Mouse (Mus musculus) forebrain, embryonic 13.5 days (tissue): Measurements from ENCODE around the gene Cldn34b4. TPM values are rescaled to one million over a fixed set of nuclear protein-coding genes. Genes with fewer than 3 reads are reported as not detected.

Experiments
- ATAC-seq: fragments of 200-750 bp; cut with Nextera tagmentation; 2 replicates; pipeline ENCODE4 v1.8.0; 2017
- H3K27ac ChIP-seq: fragments of 300-500 bp; sonication (generic); 2 replicates; pipeline ENCODE4 v1.5.1; 2015; ENCODE audit warnings: inconsistent platforms, mild to moderate bottlenecking, moderate library complexity
- H3K27me3 ChIP-seq: fragments of 300-500 bp; sonication (generic); 2 replicates; pipeline ENCODE4 v1.6.1; 2015; ENCODE audit warnings: mild to moderate bottlenecking, inconsistent platforms
- H3K36me3 ChIP-seq: fragments of 300-500 bp; sonication (generic); 2 replicates; pipeline ENCODE4 v1.6.1; 2015; ENCODE audit warnings: mild to moderate bottlenecking, inconsistent platforms; ENCODE audit not compliant: poor library complexity, severe bottlenecking
- H3K4me1 ChIP-seq: fragments of 300-500 bp; sonication (generic); 2 replicates; pipeline ENCODE4 v1.6.1; 2015; ENCODE audit warnings: inconsistent platforms
- H3K4me2 ChIP-seq: fragments of 300-500 bp; sonication (generic); 2 replicates; pipeline ENCODE4 v1.6.1; 2015; ENCODE audit warnings: inconsistent platforms, mild to moderate bottlenecking, moderate library complexity
- H3K4me3 ChIP-seq: fragments of 300-500 bp; sonication (generic); 2 replicates; pipeline ENCODE4 v1.5.1; 2015; ENCODE audit warnings: mild to moderate bottlenecking, inconsistent platforms
- H3K9ac ChIP-seq: fragments of 300-500 bp; sonication (generic); 2 replicates; pipeline ENCODE4 v1.6.1; 2015; ENCODE audit warnings: mild to moderate bottlenecking, inconsistent platforms
- H3K9me3 ChIP-seq: fragments of 300-500 bp; sonication (generic); replicated peaks from 2 replicates; pipeline ENCODE4 v1.6.1; 2016; ENCODE audit warnings: inconsistent platforms
- WGBS: fragments of 180-500 bp; shearing (Covaris S2); methylation state at CpG from one replicate; pipeline ENCODE4 v1.1.7; 2015; 5-methylcytosine and 5-hydroxymethylcytosine counted together
- polyA plus RNA-seq: library from polyadenylated mRNA; unstranded; fragments of >200 nt; fragmentation: Nextera tagmentation; extraction: Ambion mirVana; gene quantifications from 2 replicates; pipeline ENCODE4 v1.2.1, GENCODE M21; 2015

Gene Cldn34b4
- not detected in 2 replicates for polyA plus RNA-seq

- Histone ChIP-seq H3K9me3 (no peaks in the 10 kb centered on the region), H3K4me1 (no peaks in the 10 kb centered on the region), H3K27me3 (no peaks in the 10 kb centered on the region), H3K4me2 (no peak within 1 kb of the TSS), H3K9ac (no peak within 1 kb of the TSS), H3K4me3 (no peak within 1 kb of the TSS), H3K27ac (no peak within 1 kb of the TSS), H3K36me3 (no peaks in the 10 kb centered on the region)
- 89% methylated on average over 3 of the region's 3 CpGs for WGBS
- no peak for ATAC-seq
These were observed at the start of gene Cldn34b4 for GRCm38 (mm10) chrX:76393050-76393449. Gene Cldn34b4 (plus strand): TSS chrX:76393350.

Other genes starting within 250 kb of the Cldn34b4 start
- not detected in 2 replicates for gene Cldn34b3, start 129.0 kb upstream of the Cldn34b4 start, polyA plus RNA-seq
- gene Cldn34d, start 209.6 kb downstream of the Cldn34b4 start, polyA plus RNA-seq, result not detected in 2 replicates